ENCODE assay signal across 8 mouse cellular contexts in genomic region chr10:86331681-86332281, GRCm38 (mm10). TPM values are rescaled to one million over a fixed set of nuclear protein-coding genes. Genes with fewer than 3 reads are reported as not detected.
DNase-seq lines count a peak whose midpoint lies in the region; ATAC-seq and TF ChIP-seq lines count a peak whose summit lies in the region.

No protein-coding gene starts in this region.

- H3K27ac ChIP-seq in forebrain, postnatal 0 days (ENCODE audit: low read depth, low read length) = peak overlapping the region; percentile 67
- H3K27ac ChIP-seq in forebrain, embryonic 11.5 days (ENCODE audit: low read depth, low read length) = no peak overlapping the region
- H3K27ac ChIP-seq in heart, embryonic 10.5 days = peak overlapping the region; percentile 67
- H3K27ac ChIP-seq in kidney, postnatal 0 days = peak overlapping the region; percentile 85

- H3K4me3 ChIP-seq in forebrain, postnatal 0 days (ENCODE audit: low read depth, low read length) = no peak overlapping the region
- no peak overlapping the region for H3K4me3 ChIP-seq in forebrain, embryonic 11.5 days (ENCODE audit: low read depth, low read length)
- no peak overlapping the region for H3K4me3 ChIP-seq in heart, embryonic 10.5 days
- H3K4me3 ChIP-seq in kidney, postnatal 0 days (replicated peaks; ENCODE audit: low read depth, low read length) = no peak overlapping the region

- DNase-seq in forebrain, postnatal 0 days = no peak
- DNase-seq in forebrain, embryonic 11.5 days (ENCODE audit: low spot score) = no peak
- DNase-seq in 3T3-L1 (ENCODE audit: low read depth, low spot score) = peak; percentile 67
- no peak for DNase-seq in heart, embryonic 10.5 days (ENCODE audit: low spot score)
- peak; percentile 90 for DNase-seq in kidney, postnatal 0 days (ENCODE audit: low spot score)
- DNase-seq in cerebellum, postnatal 25 days = no peak
- DNase-seq in cerebellum, adult 11 months = no peak

- H3K36me3 ChIP-seq in forebrain, postnatal 0 days (ENCODE audit: insufficient read depth) = no peaks in the 10 kb centered on the region
- H3K36me3 ChIP-seq in forebrain, embryonic 11.5 days (ENCODE audit: control insufficient read depth, insufficient read depth, low read length) = no peaks in the 10 kb centered on the region
- H3K36me3 ChIP-seq in heart, embryonic 10.5 days = peaks cover 2% of the 10 kb centered on the region; the same call in 1 of the 2 replicates
- H3K36me3 ChIP-seq in kidney, postnatal 0 days (ENCODE audit: insufficient read depth, low read length) = no peaks in the 10 kb centered on the region

- H3K4me2 ChIP-seq in forebrain, postnatal 0 days (ENCODE audit: low read depth) = no peak overlapping the region
- no peak overlapping the region for H3K4me2 ChIP-seq in forebrain, embryonic 11.5 days (ENCODE audit: low read depth, low read length, severe bottlenecking)
- H3K4me2 ChIP-seq in kidney, postnatal 0 days (ENCODE audit: low read length) = no peak overlapping the region

- TF ChIP-seq CTCF in forebrain, postnatal 0 days (IDR thresholded peaks at IDR 0.05; ENCODE audit: low read depth) = no peak
- no peak for TF ChIP-seq CTCF in kidney, postnatal 0 days (IDR thresholded peaks at IDR 0.05; ENCODE audit: low read depth)

- peaks cover 11% of the 10 kb centered on the region; the same call in 1 of the 2 replicates for H3K4me1 ChIP-seq in forebrain, postnatal 0 days (ENCODE audit: insufficient read depth)
- no peaks in the 10 kb centered on the region; the same call in 1 of the 2 replicates for H3K4me1 ChIP-seq in forebrain, embryonic 11.5 days (replicated peaks; ENCODE audit: control insufficient read depth, insufficient read depth, low read length)
- H3K4me1 ChIP-seq in heart, embryonic 10.5 days = peaks cover 54% of the 10 kb centered on the region
- peaks cover 40% of the 10 kb centered on the region for H3K4me1 ChIP-seq in kidney, postnatal 0 days (replicated peaks; ENCODE audit: insufficient read depth, low read length)

- no peaks in the 10 kb centered on the region for H3K9me3 ChIP-seq in forebrain, postnatal 0 days (ENCODE audit: low read length)
- H3K9me3 ChIP-seq in forebrain, embryonic 11.5 days (ENCODE audit: control insufficient read depth, low read length) = no peaks in the 10 kb centered on the region
- H3K9me3 ChIP-seq in heart, embryonic 10.5 days = no peaks in the 10 kb centered on the region
- H3K9me3 ChIP-seq in kidney, postnatal 0 days (replicated peaks; ENCODE audit: low read length) = no peaks in the 10 kb centered on the region

- 0 out of 2 replicates have a peak overlapping the region, but pooled peaks have one; percentile 18 for H3K9ac ChIP-seq in forebrain, postnatal 0 days
- H3K9ac ChIP-seq in forebrain, embryonic 11.5 days (ENCODE audit: low read length) = no peak overlapping the region
- H3K9ac ChIP-seq in kidney, postnatal 0 days (ENCODE audit: low read depth, low read length) = no peak overlapping the region

- 0 out of 2 replicates have a peak, but pooled peaks have one; percentile 30 for ATAC-seq in forebrain, postnatal 0 days
- no peak for ATAC-seq in forebrain, embryonic 11.5 days (replicated peaks; ENCODE audit: low FRiP score)
- ATAC-seq in kidney, postnatal 0 days (replicated peaks; ENCODE audit: low FRiP score, low read depth) = no peak
- ATAC-seq in cerebellum, adult (ENCODE audit: insufficient number of reproducible peaks, low FRiP score, low TSS enrichment) = no peak

- no peaks in the 10 kb centered on the region for H3K27me3 ChIP-seq in forebrain, postnatal 0 days (ENCODE audit: insufficient read depth, low read length)
- H3K27me3 ChIP-seq in forebrain, embryonic 11.5 days (ENCODE audit: control insufficient read depth, insufficient read depth, low read length) = no peaks in the 10 kb centered on the region
- no peaks in the 10 kb centered on the region for H3K27me3 ChIP-seq in heart, embryonic 10.5 days (ENCODE audit: insufficient read depth, poor library complexity, severe bottlenecking)
- no peaks in the 10 kb centered on the region for H3K27me3 ChIP-seq in kidney, postnatal 0 days (ENCODE audit: insufficient read depth, low read length)

- WGBS in forebrain, postnatal 0 days = 51% methylated on average over 7 of the region's 7 CpGs
- 74% methylated on average over 7 of the region's 7 CpGs for WGBS in forebrain, embryonic 11.5 days
- WGBS in heart, embryonic 10.5 days = 46% methylated on average over 7 of the region's 7 CpGs
- 35% methylated on average over 7 of the region's 7 CpGs for WGBS in kidney, postnatal 0 days

RNA-seq across cellular contexts. Expression of gene Timp3, which starts 31.6 kb away (rescaled TPM):
- 33.5 and 62.9 TPM in 2 replicates for total RNA-seq in forebrain, postnatal 0 days (2014; rRNA removed)
- 17.2 and 33.6 TPM in 2 replicates for polyA plus RNA-seq in forebrain, postnatal 0 days (2015; fragmentation: Nextera tagmentation; extraction: Ambion mirVana)
- 20.4 and 21.1 TPM in 2 replicates for polyA plus RNA-seq in forebrain, embryonic 11.5 days (2014; fragmentation: Nextera tagmentation; extraction: Ambion mirVana)
- 44.7 and 47.2 TPM in 2 replicates for polyA plus RNA-seq in heart, embryonic 10.5 days (2016; fragmentation: Nextera tagmentation; extraction: Ambion mirVana)
- 87.4 and 99.7 TPM in 2 replicates for polyA plus RNA-seq in kidney, postnatal 0 days (2015; fragmentation: Nextera tagmentation; extraction: Ambion mirVana)

Comparison
In these comparisons a context has a peak if more than half of its experiments do, and no peak if none do; other contexts are left out.
1. DNase-seq: peak in 3T3-L1 (single experiment) and kidney, postnatal 0 days (single experiment); none in forebrain, postnatal 0 days (single experiment), forebrain, embryonic 11.5 days (single experiment), heart, embryonic 10.5 days (single experiment), cerebellum, postnatal 25 days (0 of 2) and cerebellum, adult 11 months (single experiment).